Mouse (Mus musculus): Measurements from ENCODE around the gene Mfsd4a.

Mfsd4a gene

GRCm38 (mm10) chr1:131990083-131990760, 77.6 kb downstream of the Mfsd4a start:
- DNase-seq (ENCODE audit: low read depth, low spot score): no peak

- DNase-seq (ENCODE audit: low read depth, low spot score): no peak
These were observed 78.4 kb downstream of the Mfsd4a start for GRCm38 (mm10) chr1:131989476-131989875.

GRCm38 (mm10) chr1:131987432-131987831, 80.4 kb downstream of the Mfsd4a start:
- DNase-seq (ENCODE audit: low read depth, low spot score): no peak

GRCm38 (mm10) chr1:131983806-131984205, 84.1 kb downstream of the Mfsd4a start:
- DNase-seq (ENCODE audit: low read depth, low spot score): no peak

GRCm38 (mm10) chr1:131982907-131983306, 85.0 kb downstream of the Mfsd4a start:
- peak; percentile 88 for DNase-seq (ENCODE audit: low read depth, low spot score)

GRCm38 (mm10) chr1:131981378-131982013, 86.4 kb downstream of the Mfsd4a start:
- DNase-seq (ENCODE audit: low read depth, low spot score): peak; percentile 87

- no peak for DNase-seq (ENCODE audit: low read depth, low spot score)
These were observed 87.4 kb downstream of the Mfsd4a start for GRCm38 (mm10) chr1:131980471-131980870.

GRCm38 (mm10) chr1:131976886-131977285, 91.0 kb downstream of the Mfsd4a start:
- DNase-seq (ENCODE audit: low read depth, low spot score): no peak

GRCm38 (mm10) chr1:131973991-131974390, 93.9 kb downstream of the Mfsd4a start:
- DNase-seq (ENCODE audit: low read depth, low spot score): no peak

All from ZHBTc4 (cell line).